In the genomic region with DNA sequence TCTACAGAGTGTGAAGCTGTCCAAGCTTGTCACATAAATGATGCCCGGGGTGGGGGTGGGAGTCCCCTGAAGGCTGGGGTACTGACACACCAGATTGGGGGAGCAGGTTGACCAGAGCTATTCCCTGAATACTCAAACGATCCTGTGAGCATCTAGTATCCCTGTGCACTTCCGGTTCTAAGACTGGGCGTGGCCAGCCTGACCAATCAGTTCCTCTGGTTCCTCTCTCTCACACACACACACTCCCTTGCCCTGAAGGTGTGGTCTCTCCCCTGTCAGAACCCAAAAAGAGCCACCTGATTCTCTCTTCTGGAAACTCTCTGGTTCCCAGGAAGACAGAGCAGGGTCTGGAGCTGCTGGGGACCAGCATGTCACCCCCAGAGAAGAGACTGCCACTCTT, we compare ENCODE assay signal across 13 mouse cellular contexts. TPM values are rescaled to one million over a fixed set of nuclear protein-coding genes. Genes with fewer than 3 reads are reported as not detected.
DNase-seq lines count a peak whose midpoint lies in the region; ATAC-seq and TF ChIP-seq lines count a peak whose summit lies in the region.
"Had no signal": no experiment of that assay in that cellular context is flagged by ENCODE, and none has a peak within 500 bp of the region (broad histone marks: within the 10 kb centered on the region; RNA-seq: fewer than 3 reads in every experiment).

No protein-coding gene starts in this region.

- no peaks in the 10 kb centered on the region for H3K4me1 ChIP-seq in lung, embryonic 14.5 days (ENCODE audit: insufficient read depth)
- H3K4me1 ChIP-seq in limb, embryonic 10.5 days, result peaks cover 46% of the 10 kb centered on the region
- peaks cover 27% of the 10 kb centered on the region for H3K4me1 ChIP-seq in stomach, embryonic 15.5 days

- ATAC-seq in lung, embryonic 14.5 days (ENCODE audit: insufficient read depth), result 0 out of 2 replicates have a peak, but pooled peaks have one; percentile 14
- no peak for ATAC-seq in stomach, embryonic 15.5 days (ENCODE audit: insufficient read depth, low FRiP score, low read depth)
- ATAC-seq: midbrain, embryonic 16.5 days had no signal

- WGBS in lung, embryonic 14.5 days, result 50% methylated on average over 4 of the region's 4 CpGs
- 64% methylated on average over 4 of the region's 4 CpGs for WGBS in limb, embryonic 10.5 days
- WGBS in stomach, embryonic 15.5 days, result 55% methylated on average over 4 of the region's 4 CpGs

- no peak overlapping the region for H3K4me2 ChIP-seq in lung, embryonic 14.5 days
- H3K4me2 ChIP-seq in stomach, embryonic 15.5 days, result no peak overlapping the region
- H3K4me2 ChIP-seq: embryonic facial prominence, embryonic 15.5 days had no signal

- H3K36me3 ChIP-seq in lung, embryonic 14.5 days (ENCODE audit: insufficient read depth), result no peaks in the 10 kb centered on the region
- H3K36me3 ChIP-seq in limb, embryonic 10.5 days, result no peaks in the 10 kb centered on the region
- H3K36me3 ChIP-seq in stomach, embryonic 15.5 days, result no peaks in the 10 kb centered on the region
- H3K36me3 ChIP-seq: embryonic facial prominence, embryonic 15.5 days had no signal

- H3K27ac ChIP-seq in lung, embryonic 14.5 days (ENCODE audit: low read depth), result no peak overlapping the region
- H3K27ac ChIP-seq in limb, embryonic 10.5 days, result peak overlapping the region; percentile 25; the same call in 1 of the 2 replicates
- H3K27ac ChIP-seq in stomach, embryonic 15.5 days, result peak overlapping the region; percentile 60
- H3K27ac ChIP-seq: embryonic facial prominence, embryonic 15.5 days had no signal

- no peaks in the 10 kb centered on the region for H3K9me3 ChIP-seq in lung, embryonic 14.5 days (ENCODE audit: low read depth, low read length)
- H3K9me3 ChIP-seq in limb, embryonic 10.5 days (replicated peaks), result no peaks in the 10 kb centered on the region
- H3K9me3 ChIP-seq in stomach, embryonic 15.5 days, result no peaks in the 10 kb centered on the region
- H3K9me3 ChIP-seq: embryonic facial prominence, embryonic 15.5 days had no signal

- TF ChIP-seq CTCF in lung, embryonic 14.5 days (IDR thresholded peaks at IDR 0.05; ENCODE audit: low read depth), result no peak

- no peak overlapping the region for H3K9ac ChIP-seq in lung, embryonic 14.5 days
- no peak overlapping the region for H3K9ac ChIP-seq in stomach, embryonic 15.5 days
- H3K9ac ChIP-seq: embryonic facial prominence, embryonic 15.5 days had no signal

- no peaks in the 10 kb centered on the region for H3K27me3 ChIP-seq in lung, embryonic 14.5 days (ENCODE audit: insufficient read depth, low read length)
- H3K27me3 ChIP-seq in limb, embryonic 10.5 days (ENCODE audit: low read depth, poor library complexity, severe bottlenecking), result no peaks in the 10 kb centered on the region
- H3K27me3 ChIP-seq in stomach, embryonic 15.5 days (replicated peaks), result no peaks in the 10 kb centered on the region
- H3K27me3 ChIP-seq: embryonic facial prominence, embryonic 15.5 days had no signal

- H3K4me3 ChIP-seq in lung, embryonic 14.5 days (ENCODE audit: low read depth, low read length), result no peak overlapping the region
- H3K4me3 ChIP-seq in limb, embryonic 10.5 days, result no peak overlapping the region
- H3K4me3 ChIP-seq in stomach, embryonic 15.5 days (replicated peaks), result no peak overlapping the region
- H3K4me3 ChIP-seq: embryonic facial prominence, embryonic 15.5 days had no signal

- DNase-seq in heart, adult 11 months, result peak; percentile 93
- no peak for DNase-seq in heart, adult 8-10 months (ENCODE audit: low spot score)
- DNase-seq in lung, embryonic 14.5 days, result no peak
- DNase-seq in lung, postnatal 14 days, result no peak
- no peak for DNase-seq in limb, embryonic 10.5 days (ENCODE audit: low spot score)
- DNase-seq in neural tube, embryonic 10.5 days (ENCODE audit: extremely low spot score, low spot score), result no peak
- no peak for DNase-seq in frontal cortex, postnatal 25 days (ENCODE audit: low spot score in 2 of 2)
- DNase-seq: adrenal gland, postnatal 10 days; thymus, postnatal 36 days had no signal

RNA-seq across cellular contexts. Expression of gene Tmem51, which starts 30.8 kb away (rescaled TPM):
- 1 to 10 TPM; 4.4 to 5.4 (median 4.7) TPM for total RNA-seq in heart, adult 8-10 months (2022)
- 17.1 and 20.7 TPM in 2 replicates for polyA plus RNA-seq in lung, embryonic 14.5 days (2014; fragmentation: Nextera tagmentation; extraction: Ambion mirVana)
- polyA plus RNA-seq in limb, embryonic 10.5 days (2016; fragmentation: Nextera tagmentation; extraction: Ambion mirVana), result 7.0 and 10.8 TPM in 2 replicates
- 62.4 and 64.8 TPM in 2 replicates for polyA plus RNA-seq in stomach, embryonic 15.5 days (2015; fragmentation: Nextera tagmentation; extraction: Ambion mirVana)
- total RNA-seq: MEL had no signal

RNA-seq across cellular contexts. Expression of gene Fhad1, which starts 38.4 kb away (rescaled TPM):
- under 1 TPM; 0.26 to 0.41 (median 0.35) TPM for total RNA-seq in heart, adult 8-10 months (2022)
- 0.68 and 1.4 TPM in 2 replicates for polyA plus RNA-seq in lung, embryonic 14.5 days (2014; fragmentation: Nextera tagmentation; extraction: Ambion mirVana)
- 0.19 and 0.24 TPM in 2 replicates for polyA plus RNA-seq in limb, embryonic 10.5 days (2016; fragmentation: Nextera tagmentation; extraction: Ambion mirVana)
- 2.0 and 2.7 TPM in 2 replicates for polyA plus RNA-seq in stomach, embryonic 15.5 days (2015; fragmentation: Nextera tagmentation; extraction: Ambion mirVana)
- total RNA-seq: MEL had no signal
